In genomic region chr3:101737197-101737596, GRCm38 (mm10) we compare ENCODE assay signal across 26 mouse cellular contexts.
"Had no signal": no experiment of that assay in that cellular context is flagged by ENCODE, and none has a peak within 500 bp of the region (broad histone marks: within the 10 kb centered on the region; RNA-seq: fewer than 3 reads in every experiment).

No protein-coding gene starts in this region.

- H3K9ac ChIP-seq: heart, embryonic 13.5 days; heart, embryonic 15.5 days; hindbrain, embryonic 13.5 days; hindbrain, embryonic 15.5 days; kidney, embryonic 15.5 days; limb, embryonic 12.5 days; liver, embryonic 13.5 days; liver, embryonic 15.5 days had no signal

- H3K27me3 ChIP-seq: heart, embryonic 13.5 days; heart, embryonic 15.5 days; hindbrain, embryonic 13.5 days; hindbrain, embryonic 15.5 days; kidney, embryonic 15.5 days; limb, embryonic 12.5 days; liver, embryonic 13.5 days; liver, embryonic 15.5 days had no signal

- DNase-seq: gastrocnemius, postnatal 14 days; gastrocnemius, postnatal 36 days; heart, adult 2 months; heart, postnatal 14 days; heart, postnatal 36 days; kidney, adult 11 months; kidney, adult 2 months; kidney, adult 9 months; kidney, postnatal 25 days; kidney, postnatal 4 days; liver; liver, embryonic 13.5 days had no signal

- H3K4me2 ChIP-seq: heart, embryonic 11.5 days; heart, embryonic 13.5 days; heart, embryonic 15.5 days; hindbrain, embryonic 13.5 days; hindbrain, embryonic 15.5 days; kidney, embryonic 15.5 days; limb, embryonic 12.5 days; liver, embryonic 11.5 days; liver, embryonic 13.5 days; liver, embryonic 15.5 days had no signal

- H3K27ac ChIP-seq: heart, adult 2 months; heart, embryonic 13.5 days; heart, embryonic 15.5 days; hindbrain, embryonic 13.5 days; hindbrain, embryonic 15.5 days; hindbrain, postnatal 0 days; kidney, embryonic 15.5 days; kidney, postnatal 0 days; layer of hippocampus, adult 2 months; left cerebral cortex, adult 2 months; limb, embryonic 10.5 days; limb, embryonic 12.5 days; liver, embryonic 13.5 days; liver, embryonic 15.5 days had no signal

- H3K9me3 ChIP-seq: hindbrain, embryonic 15.5 days; limb, embryonic 10.5 days; liver, embryonic 13.5 days; liver, embryonic 15.5 days had no signal

- H3K4me3 ChIP-seq: heart, adult 2 months; heart, embryonic 13.5 days; heart, embryonic 15.5 days; hindbrain, embryonic 13.5 days; hindbrain, embryonic 15.5 days; kidney, embryonic 15.5 days; layer of hippocampus, adult 2 months; left cerebral cortex, adult 2 months; limb, embryonic 10.5 days; limb, embryonic 12.5 days; liver, embryonic 13.5 days; liver, embryonic 15.5 days had no signal

- H3K36me3 ChIP-seq: heart, embryonic 13.5 days; heart, embryonic 15.5 days; hindbrain, embryonic 13.5 days; hindbrain, embryonic 15.5 days; kidney, embryonic 15.5 days; limb, embryonic 10.5 days; limb, embryonic 12.5 days; liver, embryonic 13.5 days; liver, embryonic 15.5 days had no signal

- H3K4me1 ChIP-seq: heart, embryonic 13.5 days; heart, embryonic 15.5 days; hindbrain, embryonic 13.5 days; hindbrain, embryonic 15.5 days; kidney, embryonic 15.5 days; limb, embryonic 10.5 days; limb, embryonic 12.5 days; liver, embryonic 13.5 days; liver, embryonic 15.5 days had no signal
